Mouse (Mus musculus) layer of hippocampus, adult 2 months (tissue): Measurements from ENCODE around the gene Dusp2. TPM values are rescaled to one million over a fixed set of nuclear protein-coding genes. Genes with fewer than 3 reads are reported as not detected.

ENCODE experiments used
- DNase-seq, 2 experiments: peaks; one replicate each; pipeline ENCODE4 v3.0.0; 2022; ENCODE audit warnings: low spot score in 2 of 2
- H3K27ac ChIP-seq: fragments of 200-600 bp; 2 replicates; pipeline ENCODE4 v1.8.1; 2022
- H3K4me3 ChIP-seq: fragments of 200-600 bp; 2 replicates; pipeline ENCODE4 v1.8.1; 2022; ENCODE audit warnings: mild to moderate bottlenecking
- CTCF ChIP-seq: fragments of 200-600 bp; conservative IDR thresholded peaks from 2 replicates; pipeline ENCODE4 v1.8.1; 2022; ENCODE audit warnings: antibody characterized with exemption, mild to moderate bottlenecking, moderate library complexity
- total RNA-seq, 2 experiments: library from RNA; stranded (reverse); gene quantifications; 2 replicates each; pipeline ENCODE4 v1.2.3; 2021

The Dusp2 gene
- total RNA-seq, 2 experiments from 2014 or later, result 1.6 to 2.0 TPM

DNA sequence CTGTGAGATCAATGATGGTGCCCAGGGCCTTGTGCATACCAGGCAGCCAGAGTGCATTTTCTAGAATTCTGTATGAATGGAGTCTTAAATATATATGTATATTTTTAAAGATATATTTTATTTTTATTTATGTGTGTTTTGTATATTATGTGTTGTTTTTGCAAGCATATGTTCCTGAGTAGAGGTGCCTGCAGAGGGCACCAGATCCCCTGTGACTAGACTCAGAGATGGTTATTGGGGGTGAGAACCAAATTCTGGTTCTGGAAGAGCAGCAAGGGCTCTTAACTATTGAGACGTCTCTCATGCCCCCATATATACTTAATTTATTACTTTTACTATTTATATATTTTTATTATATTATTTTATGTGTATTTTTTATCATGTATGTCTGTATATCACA, 24.8 kb upstream of the Dusp2 start:
- Histone ChIP-seq H3K4me3 (no peak overlapping the region), H3K27ac (no peak overlapping the region)
- DNase-seq, result no peak

DNA sequence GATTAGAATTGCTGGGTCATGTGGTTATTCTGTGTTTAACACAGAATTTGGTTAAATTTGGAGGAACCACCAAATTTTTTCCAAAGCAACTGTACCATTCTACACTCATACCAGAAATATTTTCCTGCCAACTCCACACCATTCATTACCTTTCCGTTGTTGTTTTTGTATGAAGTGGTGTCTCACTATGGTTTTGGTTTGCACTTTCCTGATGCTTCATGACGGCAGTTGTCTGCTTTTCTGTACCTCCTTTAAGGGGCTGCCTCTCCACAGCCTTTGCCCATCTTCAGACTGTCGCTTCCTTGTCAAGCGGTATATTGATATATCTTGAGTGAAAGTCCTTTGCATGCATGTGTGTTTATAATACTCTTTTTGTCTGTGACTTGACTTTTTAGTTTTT, 23.2 kb upstream of the Dusp2 start:
- no peak for TF ChIP-seq CTCF
- Histone ChIP-seq H3K4me3 (no peak overlapping the region), H3K27ac (no peak overlapping the region)
- no peak for DNase-seq

More for the DNA sequence above, 24.8 kb upstream of the Dusp2 start:
- TF ChIP-seq CTCF, result peak; percentile 39

DNA sequence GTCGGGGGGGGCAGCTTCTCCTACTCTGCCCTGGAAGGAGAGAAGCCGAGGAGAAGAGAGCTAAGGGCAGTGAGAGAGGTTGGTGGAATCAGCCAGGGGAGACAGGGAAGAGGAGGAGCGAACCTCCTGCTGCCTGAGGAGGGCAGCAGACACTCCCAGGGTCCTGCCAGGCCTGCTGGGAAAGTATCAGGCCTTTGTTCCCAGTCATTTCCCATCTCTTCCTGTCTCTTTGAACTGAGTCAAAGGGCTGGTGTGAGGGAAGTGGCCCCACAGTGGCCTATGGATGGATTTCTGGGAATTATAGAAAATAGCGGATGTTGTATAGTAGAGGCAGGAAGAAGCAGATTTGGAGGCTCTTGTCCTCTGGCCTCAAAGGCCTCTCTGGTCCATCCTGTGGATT, 22.1 kb upstream of the Dusp2 start:
- Histone ChIP-seq H3K27ac (no peak overlapping the region), H3K4me3 (no peak overlapping the region)
- no peak for DNase-seq
- peak; percentile 50 for TF ChIP-seq CTCF

DNA sequence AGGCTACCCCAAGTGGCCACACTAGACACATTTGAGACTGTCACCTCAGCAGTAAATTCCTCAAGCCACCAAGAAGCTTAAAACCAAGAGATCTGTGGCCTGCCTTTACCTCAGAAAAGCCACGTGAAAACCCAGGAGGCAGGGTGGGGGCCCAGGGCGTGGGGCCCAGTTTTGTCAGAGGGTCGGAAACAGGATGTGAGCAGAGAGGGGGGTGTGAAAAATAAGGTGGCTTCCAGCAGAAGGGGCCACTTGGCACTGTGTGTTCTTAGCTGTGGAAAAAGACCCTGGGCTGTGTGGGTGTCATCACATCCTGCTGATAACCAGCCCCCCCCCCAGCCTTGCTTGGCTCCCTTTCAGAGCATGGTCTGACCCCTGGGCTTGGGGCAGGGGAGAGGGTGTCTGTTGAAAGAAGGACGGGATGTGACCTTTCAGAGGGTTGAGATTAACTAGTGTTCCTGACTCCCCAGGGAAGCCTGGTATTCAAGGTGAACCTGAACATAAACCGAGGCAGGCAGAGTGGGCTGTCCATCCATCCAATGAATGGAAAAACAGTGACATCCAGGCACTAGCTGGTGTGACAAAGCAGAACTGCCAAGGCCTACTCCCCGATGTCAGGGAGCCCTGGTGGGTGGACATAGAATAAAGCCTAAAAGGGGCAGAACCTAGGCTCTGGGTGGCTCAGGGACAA, 21.3 kb upstream of the Dusp2 start:
- DNase-seq, result no peak
- no peak overlapping the region for H3K27ac ChIP-seq
- TF ChIP-seq CTCF, result no peak
- no peak overlapping the region for H3K4me3 ChIP-seq

DNA sequence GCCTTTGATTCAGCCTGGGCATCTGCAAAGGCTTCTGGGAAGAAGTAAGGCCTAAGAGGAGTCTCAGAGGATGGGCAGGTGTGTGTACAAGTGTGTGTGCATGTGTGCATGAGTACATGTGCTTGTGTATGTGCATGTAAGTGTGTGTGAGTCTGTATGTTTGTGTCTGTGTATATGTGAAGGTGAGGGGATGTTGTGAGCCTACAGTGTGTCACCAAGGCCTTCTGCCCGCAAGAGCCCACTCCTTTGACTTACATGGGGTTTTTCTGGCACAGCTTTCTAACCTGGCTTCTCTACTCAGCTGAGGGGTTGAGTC, 20.8 kb upstream of the Dusp2 start:
- Histone ChIP-seq H3K27ac (no peak overlapping the region), H3K4me3 (no peak overlapping the region)
- no peak for TF ChIP-seq CTCF
- no peak for DNase-seq

DNA sequence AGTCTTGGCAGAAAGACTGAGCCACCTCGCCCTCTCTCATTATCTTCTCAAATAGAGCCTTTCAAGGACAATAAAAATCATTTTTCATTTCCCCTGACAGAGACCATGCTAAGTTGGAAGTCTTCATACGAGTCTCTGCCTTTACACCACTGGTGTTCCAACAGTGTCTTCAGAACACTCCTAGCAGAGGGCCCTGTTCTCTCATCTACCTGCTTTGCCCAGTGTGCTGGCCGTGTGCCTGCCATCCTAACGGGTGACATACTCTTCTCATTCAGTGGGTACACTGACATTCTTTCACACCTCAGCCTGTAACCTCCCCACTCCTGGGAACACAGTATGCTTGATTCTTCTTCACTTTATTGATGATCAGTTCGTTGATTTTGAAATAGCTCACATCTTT, 19.5 kb upstream of the Dusp2 start:
- Histone ChIP-seq H3K4me3 (no peak overlapping the region), H3K27ac (no peak overlapping the region)
- no peak for DNase-seq
- TF ChIP-seq CTCF, result no peak

DNA sequence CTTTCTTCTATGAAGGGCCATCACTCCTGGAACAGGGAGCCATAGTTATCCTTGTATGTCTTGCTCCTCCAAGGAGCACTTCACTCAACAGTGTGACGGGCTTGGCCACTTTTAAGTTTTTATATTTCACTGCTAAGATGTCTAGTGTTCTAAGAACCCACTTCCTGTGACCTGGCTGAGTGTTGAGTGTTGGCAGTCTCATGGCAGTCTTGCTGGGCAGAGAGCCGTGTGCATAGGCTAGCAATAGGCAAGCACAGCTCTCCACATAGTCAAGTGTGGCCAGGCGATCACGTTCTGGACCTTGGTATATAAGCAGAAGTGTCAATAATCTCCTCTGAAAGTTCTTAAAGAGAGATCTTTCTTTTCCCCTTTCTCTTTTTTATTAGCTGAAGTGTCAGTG, 17.8 kb upstream of the Dusp2 start:
- Histone ChIP-seq H3K27ac (no peak overlapping the region), H3K4me3 (no peak overlapping the region)
- DNase-seq, result no peak
- TF ChIP-seq CTCF, result no peak

DNA sequence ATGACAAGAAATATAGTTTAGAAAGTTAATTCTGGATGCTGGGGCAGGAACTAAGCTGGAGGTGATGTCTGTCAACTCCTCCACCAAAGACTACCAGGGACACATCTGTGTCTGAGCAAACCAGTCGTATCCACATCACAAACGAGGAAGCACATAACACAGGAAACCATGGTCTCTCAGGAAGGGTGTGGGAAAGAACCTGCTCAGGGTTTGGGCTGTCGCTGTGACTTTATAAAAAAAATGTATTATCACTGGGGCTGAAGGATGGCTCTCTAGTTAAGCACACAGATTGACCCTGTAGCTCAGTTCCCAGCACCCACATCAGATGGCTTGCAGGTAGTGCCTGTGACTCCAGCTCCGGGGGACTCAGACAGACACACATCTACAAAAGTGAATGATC, 16.9 kb upstream of the Dusp2 start:
- no peak for TF ChIP-seq CTCF
- DNase-seq, result no peak
- H3K27ac ChIP-seq, result no peak overlapping the region
- H3K4me3 ChIP-seq, result no peak overlapping the region

DNA sequence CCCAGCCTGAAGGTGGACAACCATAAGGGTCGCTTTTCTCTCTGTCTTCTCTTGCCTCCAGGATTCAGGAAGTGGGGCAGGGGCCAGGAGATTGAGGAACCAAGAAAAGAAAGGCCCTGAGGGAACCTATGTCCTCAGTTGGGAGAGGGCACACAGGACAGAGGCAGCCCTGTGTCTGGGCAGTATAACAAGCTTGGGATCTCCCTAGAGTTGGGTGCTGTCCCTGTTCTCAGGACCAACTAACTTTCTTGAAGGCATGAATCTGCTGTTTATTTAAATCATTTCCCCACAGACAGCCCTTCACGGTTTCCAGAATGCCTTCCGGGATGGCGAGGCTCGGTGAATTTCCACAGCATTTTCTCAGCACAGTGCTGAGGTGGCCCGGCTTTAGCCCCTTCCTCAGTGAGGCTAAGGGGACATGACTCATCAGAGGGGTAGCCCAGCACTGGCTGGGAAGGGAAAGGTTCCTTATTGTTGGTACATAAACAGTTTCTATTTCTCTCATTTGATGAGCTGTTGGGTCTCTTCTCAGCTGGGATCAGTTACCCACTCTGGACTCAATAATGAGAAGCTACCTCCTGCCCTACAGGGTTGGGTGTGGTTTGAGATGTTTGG, 13.2 kb upstream of the Dusp2 start:
- no peak for DNase-seq
- TF ChIP-seq CTCF, result no peak
- Histone ChIP-seq H3K27ac (no peak overlapping the region), H3K4me3 (no peak overlapping the region)

DNA sequence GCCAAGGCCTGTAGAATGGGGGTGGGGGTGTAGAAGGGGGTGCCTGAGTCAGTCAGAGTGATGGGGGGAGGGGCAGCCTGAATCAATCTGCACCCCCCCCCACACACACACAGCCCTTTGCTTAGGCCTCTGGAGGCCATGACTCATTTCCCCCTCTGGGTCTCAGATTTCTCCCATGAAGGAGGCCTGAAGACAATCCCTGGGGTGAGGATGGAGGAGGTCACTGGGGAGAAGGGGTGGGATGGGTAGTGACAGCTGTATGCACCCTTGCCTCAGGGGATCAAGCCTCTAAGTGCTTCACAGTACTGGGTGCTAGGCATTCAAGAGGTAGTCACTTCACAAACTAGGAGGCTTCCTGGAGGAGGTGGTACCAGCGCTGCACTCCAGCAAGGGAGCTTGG, 12.3 kb upstream of the Dusp2 start:
- H3K27ac ChIP-seq, result no peak overlapping the region
- no peak for DNase-seq
- no peak overlapping the region for H3K4me3 ChIP-seq
- no peak for TF ChIP-seq CTCF

DNA sequence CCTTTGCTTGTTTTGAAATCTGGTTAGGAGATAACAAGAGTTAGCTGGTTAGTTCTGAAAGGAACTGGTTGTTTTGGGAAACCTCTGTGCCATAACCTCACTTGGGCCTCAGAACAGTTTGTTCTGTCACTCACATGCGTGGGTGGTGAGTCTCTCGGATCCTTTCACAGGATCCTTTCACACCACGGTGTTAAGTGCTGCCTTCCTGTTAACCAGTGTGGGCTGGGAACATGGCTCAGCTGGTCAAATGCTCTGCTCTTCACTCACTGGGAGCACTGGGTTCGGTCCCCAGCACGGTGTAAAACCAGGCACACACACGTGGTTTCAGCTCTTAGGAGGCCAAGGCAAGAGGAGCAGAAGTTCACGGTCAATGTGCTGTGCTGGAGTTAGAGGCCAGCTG, 11.5 kb upstream of the Dusp2 start:
- TF ChIP-seq CTCF, result no peak
- DNase-seq, result no peak
- no peak overlapping the region for H3K27ac ChIP-seq
- H3K4me3 ChIP-seq, result no peak overlapping the region

DNA sequence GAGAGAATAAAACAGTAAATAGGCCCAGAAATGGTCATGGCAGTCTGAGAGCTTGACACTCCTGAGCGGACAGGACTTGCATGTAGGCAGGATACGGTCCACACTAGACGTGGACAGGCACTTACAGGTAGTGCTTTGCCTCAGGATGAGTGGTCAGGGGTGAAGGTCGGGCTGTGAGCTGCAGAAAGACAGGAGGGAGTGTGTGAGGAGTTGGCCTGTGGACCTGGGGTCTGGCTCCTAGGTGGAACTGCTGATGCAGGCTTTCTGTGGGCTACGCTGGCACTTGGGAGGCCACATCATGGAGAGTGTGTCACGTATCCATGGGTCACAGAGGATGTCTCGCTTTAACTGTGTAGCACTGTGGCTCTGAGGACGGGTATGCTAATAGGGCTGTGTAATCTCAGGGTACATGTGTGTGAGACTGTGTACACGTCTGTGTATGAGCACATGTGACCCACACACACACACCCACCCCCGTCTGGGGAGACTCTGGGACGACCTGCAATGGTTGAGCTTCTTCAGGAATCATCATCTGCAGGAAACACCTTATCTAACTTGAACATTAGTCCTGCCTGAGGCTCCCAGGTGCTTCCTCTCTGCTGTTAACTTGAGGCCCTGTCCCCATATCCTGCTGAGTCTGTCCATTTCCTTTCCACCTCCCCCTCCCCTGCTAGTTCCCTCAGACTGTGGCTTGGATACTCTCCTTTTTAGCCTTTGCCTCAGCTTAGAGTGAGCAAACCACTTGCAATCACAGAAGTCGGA, 7.7 kb upstream of the Dusp2 start:
- H3K27ac ChIP-seq, result no peak overlapping the region
- no peak for TF ChIP-seq CTCF
- no peak for DNase-seq
- no peak overlapping the region for H3K4me3 ChIP-seq

DNA sequence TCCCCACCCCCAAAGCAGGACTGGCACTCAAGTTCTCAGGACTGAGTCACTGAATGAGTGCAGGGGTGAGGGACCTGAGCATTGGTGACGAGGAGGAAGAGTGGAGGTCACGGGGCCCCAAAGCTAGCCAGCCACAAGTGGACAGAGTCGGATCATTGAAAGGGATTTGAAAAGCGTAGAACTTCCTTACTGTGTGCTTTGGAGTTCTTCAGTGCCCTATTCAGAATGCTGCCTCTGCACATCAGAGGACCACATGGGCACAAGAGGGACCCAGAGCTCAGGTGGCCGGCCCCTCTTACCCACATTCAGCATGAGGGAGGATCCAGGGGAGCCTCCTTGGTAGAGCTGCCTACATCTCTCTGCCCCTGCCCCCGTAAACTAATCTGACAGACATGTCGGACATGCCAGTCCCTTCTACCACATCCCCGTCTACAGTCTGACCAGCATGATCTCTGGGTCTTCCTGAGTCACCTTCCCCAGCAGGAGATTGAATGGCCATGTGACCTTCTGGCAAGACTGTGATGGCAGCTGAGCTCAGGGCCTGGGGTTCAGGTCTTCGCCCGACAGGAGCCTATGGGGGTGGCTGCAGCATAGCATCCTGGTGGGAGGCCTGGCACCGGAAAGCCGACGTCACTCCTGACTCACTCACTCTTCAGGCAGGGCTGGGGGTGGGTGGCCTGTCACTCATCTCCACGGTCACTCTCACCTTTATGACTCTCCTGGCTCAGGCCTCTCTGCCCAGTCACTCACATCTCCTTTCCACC, 3.0 kb upstream of the Dusp2 start:
- Histone ChIP-seq H3K4me3 (no peak overlapping the region), H3K27ac (no peak overlapping the region)
- no peak for DNase-seq
- no peak for TF ChIP-seq CTCF
